Mouse (Mus musculus): ENCODE data around the gene Ssxb10. TPM values are rescaled to one million over a fixed set of nuclear protein-coding genes. Genes with fewer than 3 reads are reported as not detected.

Gene Ssxb10
- not detected for total RNA-seq (2023)

DNA sequence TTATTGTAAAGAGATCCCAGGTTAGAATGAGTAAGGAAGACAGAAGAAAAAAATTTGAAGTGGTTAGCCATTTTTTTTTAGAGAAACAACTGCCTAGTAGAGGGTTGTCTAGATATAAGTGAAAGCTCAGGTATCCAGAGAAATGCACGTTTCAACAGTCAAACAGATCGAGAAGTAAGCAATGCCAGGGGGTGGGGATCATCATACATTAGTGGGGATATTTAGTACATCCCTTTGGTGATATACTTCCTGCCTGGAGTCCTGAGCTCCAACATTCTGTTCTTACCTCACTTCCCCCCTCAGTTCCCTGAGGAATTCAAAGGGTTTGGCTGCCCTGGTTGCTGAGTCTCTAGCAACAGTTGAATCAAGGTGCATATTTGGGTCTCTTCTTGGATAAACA lies at the start of gene Ssxb10:
Gene Ssxb10, plus strand, starts transcription at position 301 of the 400 bp plus-strand sequence.

DNA sequence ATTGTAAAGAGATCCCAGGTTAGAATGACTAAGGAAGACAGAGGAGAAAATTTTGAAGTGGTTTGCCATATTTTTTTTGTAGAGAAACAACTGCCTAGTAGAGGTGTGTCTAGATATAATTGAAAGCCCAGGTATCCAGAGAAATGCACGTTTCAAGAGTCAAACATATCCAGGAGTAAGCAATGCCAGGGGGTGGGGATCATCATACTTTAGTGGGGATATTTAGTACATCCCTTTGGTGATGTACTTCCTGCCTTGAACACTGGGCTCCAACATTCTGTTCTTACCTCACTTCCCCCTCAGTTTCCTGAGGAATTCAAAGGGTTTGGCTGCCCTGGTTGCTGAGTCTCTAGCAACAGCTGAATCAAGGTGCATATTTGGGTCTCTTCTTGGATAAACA lies 39.5 kb downstream of the Ssxb10 start, which contains the start of gene Ssxb9:
Gene Ssxb9, plus strand, starts transcription at position 301 of the 400 bp plus-strand sequence.

Other genes starting within 250 kb of the Ssxb10 start
- 100 to 1,000 TPM; 141 to 157 TPM for gene Was, start 236.9 kb upstream of the Ssxb10 start, total RNA-seq (2023)
- 10 to 100 TPM; 72.2 to 76.7 TPM for gene Wdr13, start 194.5 kb upstream of the Ssxb10 start, total RNA-seq (2023)
- 100 to 1,000 TPM; 328 to 382 TPM for gene Rbm3, start 181.5 kb upstream of the Ssxb10 start, total RNA-seq (2023)
- 1 to 10 TPM; 6.5 to 8.6 TPM for gene Tbc1d25, start 151.2 kb upstream of the Ssxb10 start, total RNA-seq (2023)
- 10 to 100 TPM; 57.5 to 62.4 TPM for gene Ebp, start 133.9 kb upstream of the Ssxb10 start, total RNA-seq (2023)
- gene Porcn, start 120.9 kb upstream of the Ssxb10 start, total RNA-seq (2023) = 1 to 10 TPM; 2.1 to 3.1 TPM
- gene Ftsj1, start 75.0 kb upstream of the Ssxb10 start, total RNA-seq (2023) = 10 to 100 TPM in 1 of 2 experiments, 1 to 10 TPM in 1; 9.3 to 11.7 TPM
- gene Slc38a5, start 56.3 kb upstream of the Ssxb10 start, total RNA-seq (2023) = not detected
- gene Ssxb9, start 39.6 kb downstream of the Ssxb10 start, total RNA-seq (2023) = not detected
- not detected for gene Ssxb1, start 85.9 kb downstream of the Ssxb10 start, total RNA-seq (2023)
- gene Ssxb2, start 134.3 kb downstream of the Ssxb10 start, total RNA-seq (2023) = not detected
- gene Gm14459, start 197.5 kb downstream of the Ssxb10 start, total RNA-seq (2023) = not detected
- not detected for gene Ssxb6, start 220.8 kb downstream of the Ssxb10 start, total RNA-seq (2023)